Mouse (Mus musculus) MEL-GATA-1-ER (cell line): ENCODE measurements around the gene Fbxl17.

Experiments
- DNase-seq: peaks from one replicate; pipeline ENCODE4 v3.0.0-alpha.2; 2012; ENCODE audit warnings: low read depth; ENCODE audit errors: extremely low read depth

Gene Fbxl17

GRCm38 (mm10) chr17:63061786-63062185 lies 438.0 kb downstream of the Fbxl17 start:
- DNase-seq: no peak

- no peak for DNase-seq
Observed at GRCm38 (mm10) chr17:63060814-63061213, 439.0 kb downstream of the Fbxl17 start.

GRCm38 (mm10) chr17:63057740-63058388 lies 442.0 kb downstream of the Fbxl17 start:
- DNase-seq: no peak

GRCm38 (mm10) chr17:63056976-63057375 lies 442.8 kb downstream of the Fbxl17 start:
- DNase-seq: no peak

GRCm38 (mm10) chr17:63053311-63053710 lies 446.5 kb downstream of the Fbxl17 start:
- DNase-seq: no peak

- DNase-seq: no peak
Observed at GRCm38 (mm10) chr17:63046401-63046800, 453.4 kb downstream of the Fbxl17 start.

GRCm38 (mm10) chr17:63045297-63045696 lies 454.5 kb downstream of the Fbxl17 start:
- no peak for DNase-seq

GRCm38 (mm10) chr17:63043046-63043675 lies 456.7 kb downstream of the Fbxl17 start:
- no peak for DNase-seq

- no peak for DNase-seq
Observed at GRCm38 (mm10) chr17:63037562-63037961, 462.3 kb downstream of the Fbxl17 start.

GRCm38 (mm10) chr17:63033141-63033540 lies 466.7 kb downstream of the Fbxl17 start:
- DNase-seq: no peak

- DNase-seq: no peak
Observed at GRCm38 (mm10) chr17:63029105-63029504, 470.7 kb downstream of the Fbxl17 start.

GRCm38 (mm10) chr17:63025238-63025637 lies 474.6 kb downstream of the Fbxl17 start:
- no peak for DNase-seq

- DNase-seq: no peak
Observed at GRCm38 (mm10) chr17:63017605-63018167, 482.1 kb downstream of the Fbxl17 start.

GRCm38 (mm10) chr17:63012571-63012923 lies 487.3 kb downstream of the Fbxl17 start:
- DNase-seq: no peak

GRCm38 (mm10) chr17:63011893-63012570 lies 487.8 kb downstream of the Fbxl17 start:
- no peak for DNase-seq

- no peak for DNase-seq
Observed at GRCm38 (mm10) chr17:63010830-63011229, 489.0 kb downstream of the Fbxl17 start.

GRCm38 (mm10) chr17:63008788-63009187 lies 491.0 kb downstream of the Fbxl17 start:
- no peak for DNase-seq

GRCm38 (mm10) chr17:63008277-63008676 lies 491.5 kb downstream of the Fbxl17 start:
- DNase-seq: no peak

- no peak for DNase-seq
Observed at GRCm38 (mm10) chr17:63007876-63008275, 491.9 kb downstream of the Fbxl17 start.
